Mouse (Mus musculus) intestine, embryonic 16.5 days (tissue): ENCODE measurements around the gene Ift22. TPM values are rescaled to one million over a fixed set of nuclear protein-coding genes. Genes with fewer than 3 reads are reported as not detected.

Source experiments
- ATAC-seq: fragments of 200-750 bp; cut with Nextera tagmentation; 2 replicates; pipeline ENCODE4 v1.8.0; 2017; ENCODE audit warnings: moderate TSS enrichment, moderate library complexity
- H3K27ac ChIP-seq: fragments of 300-500 bp; sonication (generic); 2 replicates; pipeline ENCODE4 v1.5.1; 2014; ENCODE audit warnings: mild to moderate bottlenecking, low read length
- H3K27me3 ChIP-seq: fragments of 300-500 bp; sonication (generic); replicated peaks from 2 replicates; pipeline ENCODE4 v1.6.1; 2014; ENCODE audit warnings: low read length, control low read depth, mixed read lengths; ENCODE audit not compliant: control insufficient read depth, insufficient read depth
- H3K36me3 ChIP-seq: fragments of 300-500 bp; sonication (generic); 2 replicates; pipeline ENCODE4 v1.6.1; 2014; ENCODE audit warnings: low read length, control low read depth; ENCODE audit not compliant: control insufficient read depth, insufficient read depth
- H3K4me1 ChIP-seq: fragments of 300-500 bp; sonication (generic); 2 replicates; pipeline ENCODE4 v1.6.1; 2014; ENCODE audit warnings: low read length, control low read depth, mixed read lengths; ENCODE audit not compliant: control insufficient read depth, insufficient read depth
- H3K4me2 ChIP-seq: fragments of 300-500 bp; sonication (generic); 2 replicates; pipeline ENCODE4 v1.6.1; 2014; ENCODE audit warnings: low read depth, low read length, control low read depth
- H3K4me3 ChIP-seq: fragments of 300-500 bp; sonication (generic); 2 replicates; pipeline ENCODE4 v1.5.1; 2014; ENCODE audit warnings: mild to moderate bottlenecking, low read length
- H3K9ac ChIP-seq: fragments of 300-500 bp; sonication (generic); 2 replicates; pipeline ENCODE4 v1.6.1; 2014; ENCODE audit warnings: low read depth, low read length
- H3K9me3 ChIP-seq: fragments of 300-500 bp; sonication (generic); 2 replicates; pipeline ENCODE4 v1.6.1; 2016; ENCODE audit warnings: low read length, control low read depth; ENCODE audit not compliant: control insufficient read depth
- WGBS: fragments of 180-500 bp; shearing (Covaris S2); extraction: QIAGEN DNeasy Blood & Tissue Kit; methylation state at CpG from one replicate; pipeline ENCODE4 v1.1.7; 2014; 5-methylcytosine and 5-hydroxymethylcytosine counted together
- polyA plus RNA-seq: library from polyadenylated mRNA; unstranded; fragments of >200 nt; fragmentation: Nextera tagmentation; extraction: Ambion mirVana; gene quantifications from 2 replicates; pipeline ENCODE4 v1.2.1, GENCODE M21; 2015

Ift22 gene
- polyA plus RNA-seq, 1 experiment from 2014 or later, result 52.4 TPM

DNA sequence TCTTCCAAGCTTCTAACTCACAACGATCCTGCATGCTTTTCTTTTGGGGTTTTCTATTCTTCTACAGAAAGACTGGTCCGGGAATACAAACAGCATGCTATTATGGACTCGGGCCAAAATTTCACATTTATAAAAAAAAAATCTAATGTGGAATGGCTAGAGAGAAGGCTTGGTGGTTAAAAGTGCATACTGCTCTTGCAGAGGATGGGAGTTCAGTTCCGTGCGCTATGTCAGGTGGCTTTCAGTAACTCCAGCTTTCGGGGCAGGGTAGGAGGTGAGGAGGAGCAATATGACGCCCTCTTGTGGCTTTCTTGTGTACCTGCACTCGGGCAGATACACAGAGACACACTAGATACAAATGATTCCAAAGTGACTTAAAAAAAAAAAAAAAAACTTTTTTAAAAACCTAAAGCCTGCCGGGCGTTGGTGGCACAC lies 12.4 kb upstream of the Ift22 start:
- Histone ChIP-seq H3K27ac (no peak overlapping the region), H3K4me1 (no peaks in the 10 kb centered on the region), H3K36me3 (no peaks in the 10 kb centered on the region), H3K27me3 (no peaks in the 10 kb centered on the region), H3K4me2 (no peak overlapping the region), H3K9ac (no peak overlapping the region), H3K9me3 (no peaks in the 10 kb centered on the region), H3K4me3 (no peak overlapping the region)
- WGBS, result 51% methylated on average over 10 of the region's 10 CpGs
- ATAC-seq, result no peak

DNA sequence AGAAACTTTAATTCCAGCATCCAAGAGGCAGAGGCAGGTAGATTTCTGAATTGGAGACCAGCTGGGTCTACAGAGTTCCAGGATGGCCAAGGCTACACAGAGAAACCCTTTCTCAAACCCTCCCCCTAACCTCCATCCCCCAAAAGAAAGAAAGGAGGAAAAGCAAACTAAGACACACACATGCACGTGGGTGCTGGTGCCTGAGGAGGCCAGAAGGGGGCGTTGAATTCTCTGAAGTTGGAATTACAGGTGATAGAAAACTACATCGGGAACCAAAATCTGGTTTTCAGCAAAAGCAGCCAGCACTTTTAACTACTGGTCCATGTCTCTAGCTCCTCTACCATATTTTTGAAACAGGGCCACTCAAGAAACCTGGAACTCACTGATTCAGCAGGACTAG lies 3.3 kb upstream of the Ift22 start:
- no peaks in the 10 kb centered on the region for H3K9me3 ChIP-seq
- no peak for ATAC-seq
- 54% methylated on average over 3 of the region's 3 CpGs for WGBS
- H3K4me1 ChIP-seq, result peaks cover 10% of the 10 kb centered on the region
- H3K4me2 ChIP-seq, result no peak overlapping the region
- no peaks in the 10 kb centered on the region for H3K36me3 ChIP-seq
- no peak overlapping the region for H3K9ac ChIP-seq
- H3K27me3 ChIP-seq, result no peaks in the 10 kb centered on the region
- no peak overlapping the region for H3K4me3 ChIP-seq
- H3K27ac ChIP-seq, result no peak overlapping the region

- Histone ChIP-seq H3K4me3 (no peak overlapping the region), H3K36me3 (no peaks in the 10 kb centered on the region), H3K4me2 (no peak overlapping the region), H3K4me1 (peaks cover 10% of the 10 kb centered on the region), H3K9me3 (no peaks in the 10 kb centered on the region), H3K27ac (no peak overlapping the region), H3K27me3 (no peaks in the 10 kb centered on the region), H3K9ac (no peak overlapping the region)
- ATAC-seq, result no peak
- WGBS, result 48% methylated on average over 7 of the region's 7 CpGs
Measured at GRCm38 (mm10) chr5:136905630-136906029, 2.3 kb upstream of the Ift22 start.

GRCm38 (mm10) chr5:136907587-136907986 lies 363 bp upstream of the Ift22 start:
- peak overlapping the region; percentile 69 for H3K4me3 ChIP-seq
- H3K27me3 ChIP-seq, result no peaks in the 10 kb centered on the region
- no peaks in the 10 kb centered on the region for H3K9me3 ChIP-seq
- H3K9ac ChIP-seq, result peak overlapping the region; percentile 44; the same call in 1 of the 2 replicates
- H3K4me1 ChIP-seq, result peaks cover 10% of the 10 kb centered on the region
- H3K36me3 ChIP-seq, result no peaks in the 10 kb centered on the region
- H3K4me2 ChIP-seq, result peak overlapping the region; percentile 44
- H3K27ac ChIP-seq, result no peak overlapping the region
- WGBS, result 37% methylated on average over 9 of the region's 9 CpGs
- peak; percentile 39 for ATAC-seq

- Histone ChIP-seq H3K4me1 (no peaks in the 10 kb centered on the region), H3K27me3 (no peaks in the 10 kb centered on the region), H3K36me3 (no peaks in the 10 kb centered on the region), H3K4me2 (no peak overlapping the region), H3K9ac (no peak overlapping the region), H3K27ac (no peak overlapping the region), H3K9me3 (no peaks in the 10 kb centered on the region), H3K4me3 (no peak overlapping the region)
- whole genome bisulfite sequencing, result 87% methylated on average over 3 of the region's 3 CpGs
- no peak for ATAC-seq
Measured at GRCm38 (mm10) chr5:136914183-136914582, 6.2 kb downstream of the Ift22 start.

GRCm38 (mm10) chr5:136917613-136918242 lies 9.8 kb downstream of the Ift22 start:
- no peak for ATAC-seq
- no peaks in the 10 kb centered on the region for H3K9me3 ChIP-seq
- H3K27ac ChIP-seq, result no peak overlapping the region
- H3K9ac ChIP-seq, result no peak overlapping the region
- 97% methylated on average over 8 of the region's 8 CpGs for WGBS
- H3K4me1 ChIP-seq, result no peaks in the 10 kb centered on the region; the same call in none of the 2 replicates
- H3K4me2 ChIP-seq, result no peak overlapping the region
- H3K27me3 ChIP-seq, result no peaks in the 10 kb centered on the region
- no peaks in the 10 kb centered on the region for H3K36me3 ChIP-seq
- H3K4me3 ChIP-seq, result no peak overlapping the region

GRCm38 (mm10) chr5:136918655-136919472 lies 10.9 kb downstream of the Ift22 start:
- H3K27ac ChIP-seq, result peak overlapping the region; percentile 29; the same call in 1 of the 2 replicates
- no peaks in the 10 kb centered on the region for H3K27me3 ChIP-seq
- peak overlapping the region; percentile 71 for H3K4me3 ChIP-seq
- H3K4me2 ChIP-seq, result peak overlapping the region; percentile 97
- no peaks in the 10 kb centered on the region for H3K36me3 ChIP-seq
- H3K4me1 ChIP-seq, result peaks cover 2% of the 10 kb centered on the region
- ATAC-seq, result peak; percentile 87
- H3K9ac ChIP-seq, result peak overlapping the region; percentile 75
- H3K9me3 ChIP-seq, result no peaks in the 10 kb centered on the region
- WGBS, result 3% methylated on average over 38 of the region's 38 CpGs

DNA sequence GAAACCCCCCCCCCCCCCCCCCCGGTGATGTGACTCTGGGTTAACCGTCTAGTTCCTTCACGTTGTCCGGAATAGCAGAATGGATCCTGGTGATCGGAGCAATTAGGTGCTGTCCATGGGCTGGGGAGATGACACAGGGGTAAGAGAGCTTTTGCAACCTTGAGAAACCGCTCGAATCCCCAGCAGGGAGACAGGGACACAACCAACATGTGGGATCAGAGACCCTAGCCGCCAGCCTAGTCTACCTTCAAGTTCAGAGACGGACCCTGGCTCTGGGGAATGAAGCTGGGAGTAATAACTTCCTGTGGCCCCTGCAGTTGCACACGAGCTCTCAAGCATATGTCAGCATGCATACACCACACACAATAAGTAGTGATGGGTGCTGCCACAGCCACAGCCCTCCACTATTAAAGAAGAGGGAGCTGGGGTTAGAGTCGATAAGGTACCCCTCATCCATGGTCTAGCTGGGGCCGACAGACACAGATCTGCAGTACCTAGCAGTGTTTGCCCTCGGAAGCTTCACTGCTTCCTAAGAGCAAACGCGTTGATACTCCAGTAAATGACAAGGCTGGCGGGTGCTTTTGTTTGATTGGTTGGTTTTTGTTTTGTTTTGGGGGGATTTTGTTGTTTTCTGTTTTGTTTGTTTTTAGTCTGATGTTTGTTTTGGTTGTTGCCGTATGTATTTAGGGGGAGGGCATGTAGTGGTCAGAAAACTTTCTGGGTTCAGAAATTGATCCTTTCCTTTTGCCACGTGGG lies 11.8 kb downstream of the Ift22 start:
- peak overlapping the region; percentile 71 for H3K4me3 ChIP-seq
- H3K9me3 ChIP-seq, result no peaks in the 10 kb centered on the region
- H3K36me3 ChIP-seq, result no peaks in the 10 kb centered on the region
- 23% methylated on average over 17 of the region's 18 CpGs for WGBS
- no peaks in the 10 kb centered on the region for H3K27me3 ChIP-seq
- no peak overlapping the region for H3K27ac ChIP-seq
- peak overlapping the region; percentile 97 for H3K4me2 ChIP-seq
- peak overlapping the region; percentile 75 for H3K9ac ChIP-seq
- ATAC-seq, result 0 out of 2 replicates have a peak, but pooled peaks have one; percentile 0
- H3K4me1 ChIP-seq, result peaks cover 4% of the 10 kb centered on the region

DNA sequence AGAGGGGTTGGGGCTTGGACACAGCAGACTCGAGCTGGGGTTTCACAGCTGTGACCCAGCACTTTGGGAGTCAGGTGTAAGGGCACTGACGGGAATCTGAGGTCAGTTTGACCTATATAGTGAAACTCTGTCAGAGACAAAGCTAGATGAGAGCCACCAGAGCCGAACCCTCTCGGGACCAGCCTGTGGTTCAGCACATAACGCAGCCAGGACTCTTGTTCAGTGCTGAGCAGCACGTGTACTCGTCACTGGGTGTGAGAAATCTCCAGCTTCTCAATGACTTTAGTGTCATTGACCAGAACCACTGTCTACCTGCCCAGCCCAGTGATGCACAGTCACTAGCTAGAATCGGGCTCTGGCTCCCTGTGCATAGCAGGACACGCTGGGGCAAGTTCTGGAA lies 14.9 kb downstream of the Ift22 start:
- H3K27me3 ChIP-seq, result no peaks in the 10 kb centered on the region
- no peaks in the 10 kb centered on the region for H3K9me3 ChIP-seq
- ATAC-seq, result no peak
- WGBS, result 85% methylated on average over 9 of the region's 9 CpGs
- no peak overlapping the region for H3K4me3 ChIP-seq
- no peak overlapping the region for H3K9ac ChIP-seq
- no peak overlapping the region for H3K4me2 ChIP-seq
- H3K27ac ChIP-seq, result no peak overlapping the region
- H3K36me3 ChIP-seq, result no peaks in the 10 kb centered on the region
- peaks cover 4% of the 10 kb centered on the region for H3K4me1 ChIP-seq
